Mouse (Mus musculus) midbrain, embryonic 12.5 days (tissue): Measurements from ENCODE around the gene Tmem247. TPM values are rescaled to one million over a fixed set of nuclear protein-coding genes. Genes with fewer than 3 reads are reported as not detected.
A peak's percentile ranks its signal among the peaks of the same experiment; 100 is the strongest.

ENCODE experiments used
- ATAC-seq: fragments of 200-750 bp; cut with Nextera tagmentation; 2 replicates; pipeline ENCODE4 v1.8.0; 2017; ENCODE audit warnings: low read depth, moderate TSS enrichment, moderate library complexity; ENCODE audit not compliant: low FRiP score
- H3K27ac ChIP-seq: fragments of 300-500 bp; sonication (generic); replicated peaks from 2 replicates; pipeline ENCODE4 v1.5.1; 2016; ENCODE audit warnings: mild to moderate bottlenecking
- H3K27me3 ChIP-seq: fragments of 300-500 bp; sonication (generic); 2 replicates; pipeline ENCODE4 v1.6.1; 2016; ENCODE audit warnings: mild to moderate bottlenecking
- H3K36me3 ChIP-seq: fragments of 300-500 bp; sonication (generic); 2 replicates; pipeline ENCODE4 v1.6.1; 2016
- H3K4me1 ChIP-seq: fragments of 300-500 bp; sonication (generic); 2 replicates; pipeline ENCODE4 v1.6.1; 2016
- H3K4me2 ChIP-seq: fragments of 300-500 bp; sonication (generic); replicated peaks from 2 replicates; pipeline ENCODE4 v1.6.1; 2016; ENCODE audit warnings: mild to moderate bottlenecking, moderate library complexity
- H3K4me3 ChIP-seq: fragments of 300-500 bp; sonication (generic); 2 replicates; pipeline ENCODE4 v1.5.1; 2016; ENCODE audit warnings: mild to moderate bottlenecking
- H3K9ac ChIP-seq: fragments of 300-500 bp; sonication (generic); replicated peaks from 2 replicates; pipeline ENCODE4 v1.6.1; 2016; ENCODE audit warnings: mild to moderate bottlenecking, moderate library complexity
- H3K9me3 ChIP-seq: fragments of 300-500 bp; sonication (generic); 2 replicates; pipeline ENCODE4 v1.6.1; 2016; ENCODE audit warnings: mild to moderate bottlenecking
- WGBS: fragments of 180-500 bp; shearing (Covaris S2); methylation state at CpG from one replicate; pipeline ENCODE4 v1.1.7; 2016; 5-methylcytosine and 5-hydroxymethylcytosine counted together
- polyA plus RNA-seq: library from polyadenylated mRNA; unstranded; fragments of >200 nt; fragmentation: Nextera tagmentation; extraction: Ambion mirVana; gene quantifications from 2 replicates; pipeline ENCODE4 v1.2.1, GENCODE M21; 2016

The Tmem247 gene
- polyA plus RNA-seq, 1 experiment from 2014 or later: not detected

DNA sequence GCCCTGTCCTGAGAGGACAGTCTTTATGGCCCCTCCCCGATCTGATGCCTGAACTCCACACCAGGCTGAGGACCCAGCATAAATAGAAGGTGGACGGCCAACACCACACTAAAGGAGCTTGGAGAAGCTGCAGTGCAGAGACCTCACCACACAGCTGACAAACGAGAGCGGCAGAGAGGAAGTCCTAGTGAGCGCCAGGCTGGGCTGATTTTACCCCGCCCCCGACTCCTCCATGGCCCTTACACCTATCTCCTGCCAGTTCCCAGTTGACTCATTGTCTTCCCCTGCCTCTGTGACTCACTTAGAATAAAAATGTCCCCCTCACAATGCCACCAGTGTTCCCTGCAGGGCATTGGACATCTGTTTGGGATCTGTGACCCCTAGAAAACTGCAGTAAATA is 13.6 kb upstream of the Tmem247 start:
- Histone ChIP-seq H3K4me2 (no peak overlapping the region), H3K9me3 (no peaks in the 10 kb centered on the region), H3K4me3 (no peak overlapping the region), H3K36me3 (no peaks in the 10 kb centered on the region), H3K4me1 (peaks cover 16% of the 10 kb centered on the region), H3K27ac (no peak overlapping the region), H3K27me3 (peaks cover 36% of the 10 kb centered on the region), H3K9ac (no peak overlapping the region)
- 62% methylated on average over 7 of the region's 7 CpGs for WGBS
- no peak for ATAC-seq

- WGBS: 73% methylated on average over 3 of the region's 3 CpGs
These were observed 12.9 kb upstream of the Tmem247 start for GRCm38 (mm10) chr17:86904206-86904605.

GRCm38 (mm10) chr17:86905297-86906135 is 11.6 kb upstream of the Tmem247 start:
- ATAC-seq: peak; percentile 44; the same call in 1 of the 2 replicates
- no peak overlapping the region for H3K4me3 ChIP-seq

More at GRCm38 (mm10) chr17:86904206-86904605, 12.9 kb upstream of the Tmem247 start:
- Histone ChIP-seq H3K27me3 (peaks cover 37% of the 10 kb centered on the region), H3K4me2 (no peak overlapping the region), H3K4me1 (peaks cover 16% of the 10 kb centered on the region), H3K9ac (no peak overlapping the region; the same call in 1 of the 2 replicates), H3K4me3 (no peak overlapping the region), H3K36me3 (no peaks in the 10 kb centered on the region), H3K27ac (no peak overlapping the region), H3K9me3 (no peaks in the 10 kb centered on the region)
- no peak for ATAC-seq

GRCm38 (mm10) chr17:86906136-86906461 is 11.0 kb upstream of the Tmem247 start:
- Histone ChIP-seq H3K36me3 (no peaks in the 10 kb centered on the region), H3K9ac (no peak overlapping the region), H3K27me3 (peaks cover 37% of the 10 kb centered on the region), H3K4me2 (peak overlapping the region; percentile 32), H3K27ac (peak overlapping the region; percentile 61), H3K4me3 (no peak overlapping the region), H3K4me1 (peaks cover 16% of the 10 kb centered on the region), H3K9me3 (no peaks in the 10 kb centered on the region)
- ATAC-seq: no peak
- 5% methylated on average over 9 of the region's 9 CpGs for WGBS

More at GRCm38 (mm10) chr17:86905297-86906135, 11.6 kb upstream of the Tmem247 start:
- whole genome bisulfite sequencing: 15% methylated on average over 19 of the region's 19 CpGs
- Histone ChIP-seq H3K27ac (peak overlapping the region; percentile 61), H3K36me3 (no peaks in the 10 kb centered on the region), H3K9me3 (no peaks in the 10 kb centered on the region), H3K4me1 (peaks cover 16% of the 10 kb centered on the region), H3K9ac (peak overlapping the region; percentile 37; the same call in 1 of the 2 replicates), H3K4me2 (peak overlapping the region; percentile 32), H3K27me3 (peaks cover 37% of the 10 kb centered on the region)

- WGBS: 25% methylated on average over 6 of the region's 6 CpGs
- Histone ChIP-seq H3K27ac (no peak overlapping the region), H3K9ac (no peak overlapping the region), H3K27me3 (peaks cover 39% of the 10 kb centered on the region), H3K4me1 (peaks cover 16% of the 10 kb centered on the region), H3K4me2 (no peak overlapping the region), H3K36me3 (no peaks in the 10 kb centered on the region), H3K9me3 (no peaks in the 10 kb centered on the region), H3K4me3 (no peak overlapping the region)
- no peak for ATAC-seq
These were observed 10.5 kb upstream of the Tmem247 start for GRCm38 (mm10) chr17:86906601-86907000.

- no peak for ATAC-seq
- 90% methylated on average over 3 of the region's 3 CpGs for WGBS
- Histone ChIP-seq H3K9ac (no peak overlapping the region), H3K4me3 (no peak overlapping the region), H3K36me3 (no peaks in the 10 kb centered on the region), H3K27ac (no peak overlapping the region), H3K9me3 (no peaks in the 10 kb centered on the region), H3K27me3 (peaks cover 39% of the 10 kb centered on the region), H3K4me2 (no peak overlapping the region), H3K4me1 (peaks cover 16% of the 10 kb centered on the region)
These were observed 10.1 kb upstream of the Tmem247 start for GRCm38 (mm10) chr17:86907092-86907491.

GRCm38 (mm10) chr17:86908316-86908715 is 8.8 kb upstream of the Tmem247 start:
- H3K4me1 ChIP-seq: peaks cover 16% of the 10 kb centered on the region
- WGBS: 65% methylated on average over 8 of the region's 8 CpGs
- H3K36me3 ChIP-seq: no peaks in the 10 kb centered on the region
- no peak for ATAC-seq
- H3K4me3 ChIP-seq: no peak overlapping the region
- H3K9ac ChIP-seq: no peak overlapping the region
- no peak overlapping the region for H3K4me2 ChIP-seq
- no peak overlapping the region for H3K27ac ChIP-seq
- no peaks in the 10 kb centered on the region for H3K9me3 ChIP-seq
- H3K27me3 ChIP-seq: peaks cover 39% of the 10 kb centered on the region

DNA sequence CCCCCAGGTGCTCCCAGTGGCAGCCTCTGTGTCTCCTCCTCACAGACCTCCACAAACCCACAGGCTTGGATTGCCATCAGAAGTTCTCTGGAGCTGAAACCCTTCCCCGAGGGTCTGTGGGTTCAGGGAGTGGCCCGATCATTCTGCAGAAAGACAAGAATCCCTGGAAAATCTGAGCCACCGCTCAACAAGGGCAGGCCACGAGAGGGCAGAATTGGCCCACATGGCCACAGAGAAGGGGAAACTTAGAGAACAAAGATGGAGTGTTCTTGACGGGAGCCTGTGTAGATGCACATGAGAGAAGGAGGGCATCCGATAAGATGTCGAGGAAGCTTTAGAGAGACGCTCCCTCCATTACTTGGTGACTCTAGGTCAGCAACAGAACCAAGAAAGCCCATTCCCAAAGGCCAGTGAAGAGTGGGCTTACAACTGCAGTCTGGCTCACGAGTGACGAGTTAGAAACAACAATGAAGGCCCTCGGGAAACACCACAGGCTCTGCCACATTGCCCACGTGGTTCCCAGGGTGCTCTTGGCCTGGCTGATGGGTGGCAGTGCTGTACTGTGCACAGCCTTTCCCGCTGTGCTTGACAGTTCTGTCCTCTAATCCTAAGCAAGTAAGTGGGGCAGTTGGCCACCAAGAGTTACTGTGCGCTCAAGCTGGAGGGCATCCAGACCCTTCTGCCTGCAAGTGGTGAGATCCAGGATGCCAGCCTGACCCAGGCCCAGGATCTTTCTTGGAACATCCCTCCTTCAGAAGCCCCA is 7.2 kb upstream of the Tmem247 start:
- peak; percentile 38; the same call in 1 of the 2 replicates for ATAC-seq
- Histone ChIP-seq H3K36me3 (no peaks in the 10 kb centered on the region), H3K27me3 (peaks cover 25% of the 10 kb centered on the region; the same call in 1 of the 2 replicates), H3K9ac (no peak overlapping the region), H3K9me3 (no peaks in the 10 kb centered on the region), H3K4me3 (no peak overlapping the region), H3K4me1 (peaks cover 12% of the 10 kb centered on the region), H3K27ac (no peak overlapping the region), H3K4me2 (no peak overlapping the region)
- WGBS: 80% methylated on average over 14 of the region's 14 CpGs

- 67% methylated on average over 5 of the region's 5 CpGs for WGBS
- H3K36me3 ChIP-seq: no peaks in the 10 kb centered on the region
- no peak for ATAC-seq
- no peak overlapping the region for H3K4me3 ChIP-seq
- H3K27ac ChIP-seq: no peak overlapping the region
- peaks cover 20% of the 10 kb centered on the region; the same call in 1 of the 2 replicates for H3K27me3 ChIP-seq
- H3K9ac ChIP-seq: no peak overlapping the region
- no peaks in the 10 kb centered on the region for H3K4me1 ChIP-seq
- no peaks in the 10 kb centered on the region for H3K9me3 ChIP-seq
- no peak overlapping the region for H3K4me2 ChIP-seq
These were observed 5.9 kb upstream of the Tmem247 start for GRCm38 (mm10) chr17:86911261-86911660.

GRCm38 (mm10) chr17:86913003-86913607 is 4.0 kb upstream of the Tmem247 start:
- no peak for ATAC-seq

DNA sequence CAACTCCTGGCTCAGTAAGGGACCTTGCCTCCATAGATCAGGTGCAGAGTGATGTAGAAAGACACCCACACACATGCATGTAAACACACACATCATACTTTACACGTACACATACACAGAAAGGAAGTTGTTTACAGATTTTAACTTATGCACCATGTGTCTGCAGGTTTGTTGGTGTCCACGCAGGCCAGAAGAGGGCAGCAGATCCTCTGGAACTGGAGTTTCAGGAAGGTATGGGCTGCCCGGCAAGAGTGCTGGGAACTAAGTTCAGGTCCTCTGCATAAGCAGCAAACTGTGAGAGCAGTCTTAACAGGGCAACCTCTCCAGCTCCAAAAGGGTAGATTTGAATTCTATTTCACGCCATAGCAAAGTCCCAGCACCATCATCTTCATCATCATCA is 1.6 kb upstream of the Tmem247 start:
- no peak overlapping the region for H3K4me2 ChIP-seq
- 77% methylated on average over 4 of the region's 4 CpGs for WGBS
- no peak overlapping the region for H3K27ac ChIP-seq
- 0 out of 2 replicates have a peak, but pooled peaks cover 2% of the 10 kb centered on the region for H3K27me3 ChIP-seq
- H3K4me1 ChIP-seq: no peaks in the 10 kb centered on the region
- H3K36me3 ChIP-seq: no peaks in the 10 kb centered on the region
- no peak overlapping the region for H3K9ac ChIP-seq
- no peak for ATAC-seq
- no peaks in the 10 kb centered on the region for H3K9me3 ChIP-seq
- no peak overlapping the region for H3K4me3 ChIP-seq

More at GRCm38 (mm10) chr17:86913003-86913607, 4.0 kb upstream of the Tmem247 start:
- H3K27ac ChIP-seq: no peak overlapping the region
- no peaks in the 10 kb centered on the region for H3K4me1 ChIP-seq
- H3K27me3 ChIP-seq: 0 out of 2 replicates have a peak, but pooled peaks cover 8% of the 10 kb centered on the region
- H3K4me3 ChIP-seq: no peak overlapping the region
- WGBS: 83% methylated on average over 7 of the region's 7 CpGs
- H3K9ac ChIP-seq: no peak overlapping the region
- H3K36me3 ChIP-seq: no peaks in the 10 kb centered on the region
- no peaks in the 10 kb centered on the region for H3K9me3 ChIP-seq
- H3K4me2 ChIP-seq: no peak overlapping the region

GRCm38 (mm10) chr17:86918786-86919185 is 1.6 kb downstream of the Tmem247 start:
- no peak overlapping the region for H3K4me2 ChIP-seq
- no peak overlapping the region for H3K27ac ChIP-seq
- WGBS: 72% methylated on average over 6 of the region's 6 CpGs
- no peaks in the 10 kb centered on the region for H3K9me3 ChIP-seq
- no peaks in the 10 kb centered on the region for H3K27me3 ChIP-seq
- H3K4me1 ChIP-seq: no peaks in the 10 kb centered on the region
- no peak for ATAC-seq
- H3K36me3 ChIP-seq: no peaks in the 10 kb centered on the region
- no peak overlapping the region for H3K9ac ChIP-seq
- H3K4me3 ChIP-seq: no peak overlapping the region
